Mouse (Mus musculus) small intestine, adult 2 months (tissue): ENCODE results near the gene Chst8.

Source experiments
- CTCF ChIP-seq: fragments of 200-500 bp; IDR thresholded peaks from 2 replicates; pipeline ENCODE4 v1.5.1; 2012; ENCODE audit warnings: low read depth, mild to moderate bottlenecking, control low read depth, inconsistent platforms, low read length, moderate library complexity, mixed read lengths; ENCODE audit not compliant: insufficient replicate concordance, insufficient read length; ENCODE audit errors: extremely low read depth
- POLR2A ChIP-seq: fragments of 200-500 bp; IDR thresholded peaks from 2 replicates; pipeline ENCODE4 v1.6.1; 2012; ENCODE audit warnings: low read depth, mild to moderate bottlenecking, control low read depth, inconsistent platforms, low read length, moderate library complexity

DNA sequence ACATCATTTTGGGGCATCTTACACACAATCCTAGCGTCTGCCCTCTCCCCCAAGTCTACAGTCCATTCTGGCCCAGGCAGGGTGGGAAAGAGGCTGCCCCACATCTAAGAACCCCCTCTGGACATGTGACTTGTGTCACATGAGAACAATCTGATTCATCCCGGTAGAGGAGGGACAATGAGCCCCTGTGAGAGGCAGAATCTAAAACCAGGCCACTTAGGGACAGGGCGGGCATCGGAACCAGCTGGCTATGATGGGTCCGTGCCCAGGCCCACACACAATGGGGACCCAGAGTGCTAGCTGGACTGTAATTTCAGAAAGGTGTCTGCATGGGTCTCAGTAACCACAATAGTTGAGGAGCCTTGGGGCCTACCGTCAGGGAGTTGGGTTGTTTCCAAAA is 78.2 kb downstream of the Chst8 start:
- TF ChIP-seq CTCF (no peak), POLR2A (no peak)
